Mouse (Mus musculus) heart, embryonic 13.5 days (tissue): Measurements from ENCODE around the gene Amot. TPM values are rescaled to one million over a fixed set of nuclear protein-coding genes. Genes with fewer than 3 reads are reported as not detected.
A peak's percentile ranks its signal among the peaks of the same experiment; 100 is the strongest.

ENCODE experiments used
- ATAC-seq: fragments of 200-750 bp; cut with Nextera tagmentation; 2 replicates; pipeline ENCODE4 v1.8.0; 2017; ENCODE audit warnings: moderate TSS enrichment; ENCODE audit not compliant: insufficient number of reproducible peaks, low FRiP score, low TSS enrichment; ENCODE audit errors: extremely low read depth
- H3K27ac ChIP-seq: fragments of 300-500 bp; sonication (generic); replicated peaks from 2 replicates; pipeline ENCODE4 v1.5.1; 2015; ENCODE audit warnings: moderate library complexity, mild to moderate bottlenecking, inconsistent platforms
- H3K27me3 ChIP-seq: fragments of 300-500 bp; sonication (generic); replicated peaks from 2 replicates; pipeline ENCODE4 v1.6.1; 2015; ENCODE audit warnings: mild to moderate bottlenecking, inconsistent platforms
- H3K36me3 ChIP-seq: fragments of 300-500 bp; sonication (generic); 2 replicates; pipeline ENCODE4 v1.6.1; 2015; ENCODE audit warnings: mild to moderate bottlenecking, inconsistent platforms
- H3K4me1 ChIP-seq: fragments of 300-500 bp; sonication (generic); 2 replicates; pipeline ENCODE4 v1.6.1; 2015; ENCODE audit warnings: inconsistent platforms
- H3K4me2 ChIP-seq: fragments of 300-500 bp; sonication (generic); 2 replicates; pipeline ENCODE4 v1.6.1; 2015; ENCODE audit warnings: inconsistent platforms, mild to moderate bottlenecking, moderate library complexity
- H3K4me3 ChIP-seq: fragments of 300-500 bp; sonication (generic); 2 replicates; pipeline ENCODE4 v1.5.1; 2015; ENCODE audit warnings: moderate library complexity, mild to moderate bottlenecking, inconsistent platforms
- H3K9ac ChIP-seq: fragments of 300-500 bp; sonication (generic); 2 replicates; pipeline ENCODE4 v1.6.1; 2015; ENCODE audit warnings: inconsistent platforms, mild to moderate bottlenecking, moderate library complexity
- H3K9me3 ChIP-seq: fragments of 300-500 bp; sonication (generic); 2 replicates; pipeline ENCODE4 v1.6.1; 2016; ENCODE audit warnings: inconsistent platforms
- WGBS: fragments of 180-500 bp; shearing (Covaris S2); methylation state at CpG from one replicate; pipeline ENCODE4 v1.1.7; 2015; ENCODE audit warnings: mixed read lengths; 5-methylcytosine and 5-hydroxymethylcytosine counted together
- polyA plus RNA-seq: library from polyadenylated mRNA; unstranded; fragments of >200 nt; fragmentation: Nextera tagmentation; extraction: Ambion mirVana; gene quantifications from 2 replicates; pipeline ENCODE4 v1.2.1, GENCODE M21; 2015

Amot gene
- polyA plus RNA-seq: 8.7 and 9.4 TPM in 2 replicates

- peak within 1 kb of the TSS; percentile 73 for H3K4me2 ChIP-seq
- H3K27me3 ChIP-seq: no peaks in the 10 kb centered on the region
- H3K27ac ChIP-seq: peak within 1 kb of the TSS; percentile 72
- peak within 1 kb of the TSS; percentile 66 for H3K4me3 ChIP-seq
- peak; percentile 94 for ATAC-seq
- H3K4me1 ChIP-seq: no peaks in the 10 kb centered on the region
- H3K36me3 ChIP-seq: no peaks in the 10 kb centered on the region
- peak within 1 kb of the TSS; percentile 80 for H3K9ac ChIP-seq
- H3K9me3 ChIP-seq: no peaks in the 10 kb centered on the region
- WGBS: 14% methylated on average over 30 of the region's 34 CpGs
Observed at GRCm38 (mm10) chrX:145504717-145505415, at the start of gene Amot. Gene Amot, minus strand, starts transcription at chrX:145505181.

GRCm38 (mm10) chrX:145545060-145545459, 40.1 kb upstream of the Amot start:
- Histone ChIP-seq H3K4me3 (no peak overlapping the region), H3K27ac (no peak overlapping the region), H3K36me3 (no peaks in the 10 kb centered on the region), H3K4me1 (no peaks in the 10 kb centered on the region), H3K9me3 (no peaks in the 10 kb centered on the region), H3K27me3 (no peaks in the 10 kb centered on the region), H3K9ac (no peak overlapping the region), H3K4me2 (no peak overlapping the region)
- WGBS: 68% methylated on average over 3 of the region's 3 CpGs
- ATAC-seq: no peak

GRCm38 (mm10) chrX:145543602-145544490, 38.9 kb upstream of the Amot start:
- H3K27me3 ChIP-seq: no peaks in the 10 kb centered on the region
- WGBS: 51% methylated on average over 4 of the region's 4 CpGs
- H3K4me3 ChIP-seq: no peak overlapping the region
- H3K9me3 ChIP-seq: no peaks in the 10 kb centered on the region
- no peak overlapping the region for H3K27ac ChIP-seq
- H3K36me3 ChIP-seq: no peaks in the 10 kb centered on the region
- no peaks in the 10 kb centered on the region for H3K4me1 ChIP-seq
- no peak for ATAC-seq
- H3K4me2 ChIP-seq: no peak overlapping the region
- H3K9ac ChIP-seq: no peak overlapping the region

DNA sequence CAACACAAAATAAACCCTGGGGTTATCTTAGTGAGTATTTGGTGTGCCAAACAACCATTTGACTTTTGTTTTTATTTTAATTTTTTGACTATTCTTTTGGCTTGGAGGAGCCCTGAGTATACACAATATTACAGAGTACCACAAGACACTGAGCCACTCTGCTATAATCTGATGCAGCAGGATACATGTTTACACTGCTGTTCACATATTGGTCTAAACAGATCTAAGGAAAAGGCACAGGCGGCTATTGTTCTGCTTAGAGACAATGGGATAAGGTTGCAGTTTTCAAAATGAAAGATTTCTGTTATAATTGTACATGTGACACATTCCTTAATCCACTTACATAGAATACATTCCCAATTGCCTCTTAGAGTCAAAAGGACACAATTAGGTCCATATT, 36.1 kb upstream of the Amot start:
- Histone ChIP-seq H3K9me3 (no peaks in the 10 kb centered on the region), H3K4me3 (no peak overlapping the region), H3K4me1 (no peaks in the 10 kb centered on the region), H3K27me3 (no peaks in the 10 kb centered on the region), H3K4me2 (no peak overlapping the region), H3K9ac (no peak overlapping the region), H3K36me3 (no peaks in the 10 kb centered on the region), H3K27ac (no peak overlapping the region)
- no peak for ATAC-seq
- WGBS: 70% methylated on average over 1 of the region's 1 CpGs

GRCm38 (mm10) chrX:145540321-145540720, 35.3 kb upstream of the Amot start:
- no peak overlapping the region for H3K9ac ChIP-seq
- H3K9me3 ChIP-seq: no peaks in the 10 kb centered on the region
- H3K4me3 ChIP-seq: no peak overlapping the region
- H3K36me3 ChIP-seq: no peaks in the 10 kb centered on the region
- ATAC-seq: no peak
- no peaks in the 10 kb centered on the region for H3K4me1 ChIP-seq
- no peaks in the 10 kb centered on the region for H3K27me3 ChIP-seq
- H3K4me2 ChIP-seq: no peak overlapping the region
- H3K27ac ChIP-seq: no peak overlapping the region
- WGBS: 77% methylated on average over 1 of the region's 1 CpGs

DNA sequence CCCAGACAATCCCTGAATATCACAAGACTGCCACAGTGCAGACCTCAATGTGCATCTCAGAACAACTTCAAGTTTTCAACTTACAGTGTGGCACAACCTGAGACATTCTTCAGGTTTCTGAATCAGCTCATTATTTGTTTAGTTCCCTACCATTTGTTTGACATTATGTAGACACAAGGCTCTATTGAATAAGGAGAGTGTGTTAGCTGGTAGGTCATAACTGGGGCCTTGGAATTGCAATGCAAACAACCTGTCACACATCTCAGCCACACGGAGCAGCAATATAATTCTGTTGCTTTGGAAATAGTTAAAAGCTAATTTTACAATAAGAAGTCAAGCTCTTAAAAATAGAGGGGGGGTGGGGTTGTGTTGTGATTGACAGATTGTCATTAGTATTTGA, 24.6 kb upstream of the Amot start:
- WGBS: 53% methylated on average over 1 of the region's 1 CpGs
- Histone ChIP-seq H3K4me2 (no peak overlapping the region), H3K9ac (no peak overlapping the region), H3K27ac (no peak overlapping the region), H3K27me3 (no peaks in the 10 kb centered on the region), H3K4me3 (no peak overlapping the region), H3K36me3 (no peaks in the 10 kb centered on the region), H3K9me3 (no peaks in the 10 kb centered on the region), H3K4me1 (no peaks in the 10 kb centered on the region)
- no peak for ATAC-seq

DNA sequence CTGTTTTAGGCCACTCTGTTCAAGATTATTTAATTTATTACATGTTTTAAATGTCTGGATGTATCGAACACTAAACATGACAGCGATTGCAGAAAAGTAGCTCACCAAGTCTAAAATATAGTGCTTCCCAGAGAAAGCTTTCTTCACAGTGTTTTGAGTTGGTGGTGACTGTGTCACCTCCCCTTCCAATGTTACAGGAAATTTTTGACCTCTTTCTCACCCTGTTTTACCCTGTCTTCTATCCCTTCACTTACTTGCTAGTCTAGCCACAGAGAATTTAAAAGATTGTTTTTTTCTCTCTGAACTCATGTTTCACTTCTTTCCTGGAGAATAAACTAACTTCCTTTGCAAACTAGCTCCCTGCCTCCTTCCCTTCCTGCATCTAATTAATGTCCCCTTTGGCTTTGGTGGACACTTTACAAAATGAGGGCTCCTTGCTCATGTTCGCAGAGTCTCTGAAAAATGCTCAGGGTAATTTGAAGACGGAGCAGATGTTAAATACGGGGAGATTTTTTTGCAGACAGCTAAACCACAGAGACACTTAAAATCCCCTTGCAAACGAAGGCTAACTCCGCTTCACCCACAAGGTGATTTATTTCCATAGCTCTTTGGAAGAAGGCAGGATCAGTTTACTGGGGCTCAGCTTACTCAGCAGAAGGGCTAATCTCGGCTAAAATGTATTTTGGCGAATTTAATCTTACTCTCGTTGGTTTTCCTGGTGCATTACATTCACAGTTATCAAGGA, 11.5 kb upstream of the Amot start:
- no peaks in the 10 kb centered on the region for H3K36me3 ChIP-seq
- no peak overlapping the region for H3K27ac ChIP-seq
- ATAC-seq: no peak
- H3K4me3 ChIP-seq: no peak overlapping the region
- WGBS: 59% methylated on average over 10 of the region's 10 CpGs
- H3K9me3 ChIP-seq: no peaks in the 10 kb centered on the region
- H3K9ac ChIP-seq: no peak overlapping the region
- no peaks in the 10 kb centered on the region for H3K4me1 ChIP-seq
- H3K4me2 ChIP-seq: no peak overlapping the region
- H3K27me3 ChIP-seq: no peaks in the 10 kb centered on the region

DNA sequence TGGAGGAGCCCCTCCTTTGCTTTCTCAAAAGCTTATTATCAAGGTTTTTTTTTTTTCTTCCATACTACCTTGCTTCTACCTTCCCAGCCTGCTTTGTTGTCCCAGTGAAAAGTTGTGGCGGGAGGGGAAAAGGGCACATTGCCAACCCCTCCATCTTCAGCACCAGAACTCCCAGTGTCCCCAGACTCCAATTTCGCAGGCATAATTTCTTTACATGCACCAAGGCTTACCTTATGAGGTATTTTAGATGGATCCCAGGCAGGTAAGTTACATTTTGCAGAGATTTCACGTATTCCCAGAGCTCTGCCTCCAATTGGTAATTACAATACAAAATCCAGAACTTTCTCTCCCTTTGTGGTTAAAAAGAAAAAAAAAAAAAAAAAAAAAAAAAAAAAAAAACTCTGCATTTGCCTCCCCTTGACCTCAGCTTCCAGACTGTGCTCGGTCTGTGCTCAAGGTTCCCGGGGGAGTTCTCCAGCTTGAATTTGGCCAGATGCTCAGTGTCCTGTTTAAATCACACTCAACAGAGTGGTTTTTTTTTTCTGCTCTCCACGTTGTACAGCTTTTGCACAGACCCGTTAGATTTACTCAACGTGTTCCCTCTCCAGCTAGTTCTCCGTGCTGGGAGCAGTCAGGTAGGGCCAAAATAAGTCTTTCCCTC, 10.6 kb upstream of the Amot start:
- Histone ChIP-seq H3K27me3 (no peaks in the 10 kb centered on the region), H3K4me3 (no peak overlapping the region), H3K9ac (no peak overlapping the region), H3K36me3 (no peaks in the 10 kb centered on the region), H3K9me3 (no peaks in the 10 kb centered on the region), H3K4me2 (no peak overlapping the region), H3K4me1 (no peaks in the 10 kb centered on the region), H3K27ac (no peak overlapping the region)
- 46% methylated on average over 9 of the region's 9 CpGs for whole genome bisulfite sequencing
- no peak for ATAC-seq

DNA sequence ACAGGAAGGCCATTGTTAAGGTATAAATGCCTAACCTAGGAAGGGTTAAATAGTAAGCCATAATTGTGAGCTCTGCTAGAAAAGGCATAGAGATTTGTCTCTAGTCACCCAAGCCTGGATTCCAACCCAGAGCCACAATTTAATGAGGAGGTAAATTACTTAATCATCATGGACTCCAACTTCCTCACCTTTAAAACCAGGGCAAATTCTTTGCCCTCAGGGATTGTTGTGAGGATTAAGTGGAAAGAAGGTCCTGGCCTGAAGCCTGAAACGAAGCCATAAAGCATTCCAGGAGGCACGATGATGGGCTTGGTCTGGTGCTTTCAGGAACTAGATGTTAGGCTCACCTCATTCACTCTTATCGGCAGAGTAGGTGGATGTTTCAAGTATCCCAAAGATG, 5.7 kb upstream of the Amot start:
- no peak for ATAC-seq
- no peak overlapping the region for H3K27ac ChIP-seq
- H3K27me3 ChIP-seq: no peaks in the 10 kb centered on the region
- no peaks in the 10 kb centered on the region for H3K36me3 ChIP-seq
- no peaks in the 10 kb centered on the region for H3K9me3 ChIP-seq
- WGBS: 50% methylated on average over 3 of the region's 3 CpGs
- H3K4me3 ChIP-seq: no peak overlapping the region
- no peaks in the 10 kb centered on the region for H3K4me1 ChIP-seq
- H3K9ac ChIP-seq: no peak overlapping the region
- H3K4me2 ChIP-seq: no peak overlapping the region

GRCm38 (mm10) chrX:145505457-145506201, 648 bp upstream of the Amot start:
- Histone ChIP-seq H3K4me3 (peak overlapping the region; percentile 66), H3K9ac (peak overlapping the region; percentile 75), H3K36me3 (no peaks in the 10 kb centered on the region), H3K27me3 (no peaks in the 10 kb centered on the region), H3K9me3 (no peaks in the 10 kb centered on the region), H3K27ac (peak overlapping the region; percentile 72), H3K4me1 (no peaks in the 10 kb centered on the region), H3K4me2 (peak overlapping the region; percentile 73)
- ATAC-seq: peak; percentile 84
- WGBS: 8% methylated on average over 14 of the region's 14 CpGs
